Mouse (Mus musculus): ENCODE data around the gene Arvcf.

The Arvcf gene

DNA sequence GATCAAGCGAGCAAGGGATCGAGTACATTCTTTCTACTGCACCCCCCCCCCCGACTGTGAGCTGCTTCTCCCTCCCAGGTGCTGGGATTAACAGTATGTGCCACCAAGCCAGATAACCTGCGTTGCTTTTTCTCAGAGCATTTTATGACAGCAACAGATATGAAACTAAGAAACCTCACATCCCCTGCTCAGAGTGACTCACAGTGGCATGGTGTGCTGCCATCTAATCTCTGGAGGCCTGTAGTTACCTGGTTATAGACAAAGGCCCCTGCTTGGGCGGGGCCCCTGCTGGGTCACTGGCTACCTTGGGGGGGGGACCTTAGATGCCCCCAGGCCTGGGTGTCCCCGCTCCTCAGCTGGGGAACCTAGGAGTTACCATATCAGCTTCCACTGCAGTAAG, 10.0 kb downstream of the Arvcf start:
- no peak for DNase-seq

DNA sequence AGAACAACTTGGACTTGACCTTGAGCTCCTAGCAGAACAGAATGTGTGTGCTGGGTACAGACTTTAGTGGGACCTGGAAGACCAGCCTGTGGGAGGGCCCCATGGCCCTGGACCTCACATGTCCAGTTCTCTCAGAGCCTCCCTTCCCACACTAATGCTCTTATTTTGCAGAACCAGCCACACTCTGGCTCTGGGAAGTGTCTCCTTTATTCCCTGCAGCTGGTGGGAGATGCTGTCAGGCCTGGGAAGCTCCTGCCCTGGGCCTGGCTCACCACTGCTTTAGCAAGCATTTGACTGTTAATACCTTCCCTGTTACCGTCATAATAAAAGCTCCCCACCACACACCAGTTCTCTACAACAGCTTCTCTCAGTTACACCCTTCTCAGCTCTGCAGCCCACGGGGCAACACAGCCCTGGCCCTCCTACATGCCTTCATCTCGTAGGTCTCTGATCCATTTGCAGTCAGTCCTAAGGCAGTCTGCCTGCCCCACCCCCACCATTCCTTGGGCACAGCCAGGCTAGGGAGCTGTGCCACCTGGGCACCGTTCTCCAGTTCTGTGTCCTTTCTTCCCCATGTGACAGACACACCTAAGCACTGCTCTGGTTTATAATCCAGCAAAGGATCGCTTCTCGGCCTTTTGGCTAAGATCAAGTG, 12.3 kb downstream of the Arvcf start:
- no peak for DNase-seq

DNA sequence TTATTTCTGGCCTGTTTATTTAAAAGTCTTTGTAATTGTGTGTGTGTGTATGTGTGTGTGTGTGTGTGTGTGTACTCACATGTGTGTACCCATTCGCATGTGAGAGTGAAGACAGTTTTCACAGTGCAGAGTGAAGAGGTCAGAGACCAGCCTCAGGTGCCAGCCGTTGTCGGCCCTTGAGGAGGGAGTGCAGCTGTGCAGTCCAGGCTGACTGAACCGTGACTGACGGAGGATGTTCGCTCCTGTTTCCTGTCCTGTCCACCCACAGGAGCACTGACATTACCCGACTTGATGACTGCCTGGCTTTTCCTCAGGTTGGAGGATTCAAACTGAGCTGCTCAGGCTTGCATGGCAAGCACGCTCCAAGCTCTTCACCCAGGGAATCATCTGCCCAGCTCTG, 15.0 kb downstream of the Arvcf start:
- DNase-seq = no peak

DNA sequence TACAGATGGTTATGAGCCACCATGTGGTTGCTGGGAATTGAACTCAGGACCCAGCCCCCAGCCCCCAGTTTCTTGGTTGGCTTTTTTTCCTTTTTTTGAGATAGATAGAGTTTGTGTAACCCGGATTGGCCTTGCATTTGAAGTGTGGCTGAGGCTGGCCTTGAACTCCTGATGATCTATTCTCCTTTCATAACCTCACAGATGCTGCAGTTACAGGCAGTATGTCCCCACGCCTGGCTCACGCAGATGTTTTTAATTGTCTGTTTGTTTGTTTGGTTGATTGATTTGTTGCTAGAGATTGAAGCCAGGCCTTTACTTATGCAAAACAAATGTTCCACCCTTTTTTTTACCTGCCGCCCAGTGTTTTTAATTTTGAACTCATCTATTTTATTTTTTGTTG, 18.9 kb downstream of the Arvcf start:
- no peak for DNase-seq

DNA sequence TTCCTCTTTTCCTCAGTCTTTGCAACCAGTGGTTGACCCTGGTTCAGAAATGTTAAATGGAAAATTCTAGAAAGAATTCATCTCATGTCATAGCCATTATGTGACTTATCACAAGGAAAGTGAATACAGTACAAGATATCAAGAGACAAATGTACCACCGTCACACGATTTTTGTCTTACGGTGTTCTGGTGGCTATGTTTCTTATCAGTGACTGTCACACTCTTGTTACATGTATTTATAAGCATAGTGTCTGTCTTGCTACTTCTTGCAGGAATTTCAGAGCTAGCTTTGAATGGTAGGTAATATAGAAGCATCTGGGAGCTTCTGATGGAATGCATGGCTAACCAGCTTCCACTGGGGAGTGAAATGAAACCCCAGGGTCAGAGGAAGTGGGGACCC, 22.2 kb downstream of the Arvcf start:
- no peak for DNase-seq

DNA sequence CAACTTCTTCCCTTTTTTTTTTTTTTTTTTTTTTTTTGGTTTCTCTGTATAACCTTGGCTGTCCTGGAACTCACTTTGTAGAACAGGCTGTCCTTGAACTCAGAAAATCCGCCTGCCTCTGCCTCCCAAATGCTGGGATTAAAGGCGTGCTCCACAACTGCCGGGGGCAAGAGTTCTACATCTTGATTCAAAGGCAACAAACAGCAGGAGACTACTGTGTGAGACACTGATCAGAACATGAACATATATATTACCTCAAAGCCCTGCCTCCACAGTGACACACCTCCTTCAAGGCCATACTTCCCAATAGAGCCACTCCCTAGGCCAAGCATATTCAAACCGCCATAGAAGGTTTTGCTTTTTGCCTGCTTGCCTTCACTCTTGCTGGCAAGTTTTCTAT, 25.6 kb downstream of the Arvcf start:
- DNase-seq = no peak

DNA sequence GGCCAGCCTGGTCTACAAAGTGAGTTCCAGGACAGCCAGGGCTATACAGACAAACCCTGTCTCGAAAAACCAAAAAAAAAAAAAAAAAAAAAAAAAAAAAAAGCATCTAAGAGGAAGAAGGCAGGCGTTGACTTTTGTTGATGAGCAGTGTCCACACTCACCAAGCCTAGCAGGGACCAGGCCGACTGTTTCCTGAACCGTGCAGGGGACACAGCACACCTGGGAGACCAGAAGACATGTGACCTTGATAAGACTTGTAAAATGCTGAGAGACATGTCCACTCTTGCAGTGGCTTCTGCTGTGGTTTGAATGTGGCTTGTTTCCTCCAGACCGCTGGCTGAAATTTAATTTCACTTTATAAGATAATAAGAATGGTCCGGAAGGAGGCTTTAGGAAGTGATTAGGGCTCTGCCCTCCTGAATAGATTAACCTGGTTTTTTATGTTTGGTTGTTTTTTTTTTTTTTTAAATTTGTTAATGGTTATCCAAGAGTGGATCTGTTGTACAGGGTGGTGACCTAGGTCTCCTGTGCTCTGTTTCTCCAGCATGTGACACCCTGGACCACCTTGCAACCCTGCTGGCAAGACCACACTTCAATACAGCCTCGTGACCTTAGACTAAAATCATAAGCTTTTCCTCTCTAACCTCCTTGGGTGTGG, 28.4 kb downstream of the Arvcf start:
- no peak for DNase-seq

DNA sequence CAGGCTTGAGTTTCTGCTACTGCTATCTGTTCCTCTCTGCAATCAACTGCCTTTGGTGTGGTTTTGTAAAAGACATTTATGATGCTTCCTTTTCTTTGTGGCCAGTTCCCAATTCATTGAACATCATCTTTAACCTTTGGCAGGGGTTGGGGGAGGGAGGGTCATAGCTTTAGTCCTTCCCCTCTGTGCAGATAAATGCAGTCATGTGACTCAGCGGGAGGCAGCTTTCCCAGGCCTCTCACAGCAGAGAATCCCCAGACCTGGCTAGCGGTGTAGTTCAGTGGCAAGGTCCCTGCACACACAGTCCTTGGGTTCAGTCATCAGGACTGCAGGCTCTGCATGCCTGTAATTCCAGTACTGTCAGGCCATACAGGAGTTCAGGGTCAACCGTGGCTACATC, 29.2 kb downstream of the Arvcf start:
- DNase-seq = no peak

DNA sequence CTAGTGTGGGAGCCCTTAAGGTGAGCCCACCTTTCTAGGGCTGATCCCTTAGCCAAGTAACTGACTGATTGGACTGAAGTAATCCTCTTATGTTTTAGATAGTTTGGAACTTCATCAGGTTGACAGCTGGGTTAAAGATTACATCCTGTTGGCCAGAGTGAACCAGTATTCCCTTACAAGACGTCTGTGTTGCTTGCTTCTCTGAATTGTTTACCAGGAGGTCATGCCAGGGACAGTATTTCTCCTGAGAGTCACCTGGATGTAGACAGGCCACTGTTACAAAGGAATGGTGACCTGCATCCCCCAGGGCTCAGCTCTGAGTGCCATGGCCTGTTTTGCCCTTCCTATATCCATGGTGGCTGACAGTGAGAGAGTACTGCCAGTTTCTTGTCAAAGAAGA, 30.5 kb downstream of the Arvcf start:
- no peak for DNase-seq

DNA sequence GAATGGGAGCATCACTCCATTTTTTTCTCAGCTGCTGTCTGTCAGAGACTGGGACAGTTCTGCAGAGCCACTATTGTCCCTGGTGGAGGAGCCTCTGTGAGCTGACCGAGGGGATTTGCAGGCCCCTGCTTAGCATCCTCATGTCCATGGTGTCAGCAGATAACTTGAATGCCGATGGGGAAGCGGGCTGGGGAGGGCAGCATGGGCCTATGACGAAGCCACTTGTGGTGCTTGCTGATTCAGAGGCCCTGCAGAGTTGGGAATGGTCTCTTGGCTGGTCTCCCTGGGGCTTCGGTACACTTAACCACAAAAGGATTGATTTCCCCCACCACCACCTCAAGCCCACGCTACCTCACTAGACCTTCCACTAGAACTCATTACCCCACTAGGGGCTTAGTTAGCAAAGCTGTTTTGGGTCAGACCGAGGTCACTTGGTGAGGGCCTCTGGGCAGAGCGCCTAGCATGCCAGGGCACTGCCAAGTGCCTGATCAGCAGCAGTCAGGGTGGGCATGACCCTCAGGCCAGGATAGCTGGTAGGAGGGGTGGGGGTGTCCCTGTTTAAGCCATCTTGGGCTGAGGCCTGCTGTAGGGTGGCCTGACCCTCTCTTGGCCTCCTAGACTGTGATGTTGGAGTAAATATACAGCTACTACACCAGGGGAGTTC, 31.5 kb downstream of the Arvcf start:
- DNase-seq = no peak

DNA sequence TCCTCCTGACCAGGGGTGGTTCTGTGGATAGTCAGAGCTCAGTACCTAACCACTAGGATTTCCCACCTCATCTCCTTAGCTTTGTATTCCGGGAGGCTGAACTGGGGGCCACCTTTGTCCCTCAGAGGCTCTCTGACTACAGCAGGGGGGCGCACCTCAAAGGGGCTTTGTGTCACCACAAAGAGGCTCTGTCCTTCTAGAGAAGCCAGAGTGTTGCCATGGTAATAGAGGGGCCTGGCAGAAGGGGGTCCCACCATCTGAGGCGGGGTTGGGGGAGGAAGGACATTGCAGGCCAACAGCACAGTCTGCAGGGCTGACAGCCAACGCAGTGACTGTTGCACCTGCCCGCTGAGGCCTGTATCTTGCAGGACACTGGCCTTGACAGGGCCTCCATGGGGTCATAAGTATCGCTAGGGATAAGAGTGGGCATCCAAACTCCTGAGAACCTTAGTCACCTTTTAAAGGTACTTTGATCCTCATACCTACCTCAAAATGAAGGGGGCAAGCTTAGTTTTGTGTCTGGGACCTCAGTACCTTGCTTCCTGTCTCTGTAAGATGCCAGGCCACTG, 32.6 kb downstream of the Arvcf start:
- no peak for DNase-seq

DNA sequence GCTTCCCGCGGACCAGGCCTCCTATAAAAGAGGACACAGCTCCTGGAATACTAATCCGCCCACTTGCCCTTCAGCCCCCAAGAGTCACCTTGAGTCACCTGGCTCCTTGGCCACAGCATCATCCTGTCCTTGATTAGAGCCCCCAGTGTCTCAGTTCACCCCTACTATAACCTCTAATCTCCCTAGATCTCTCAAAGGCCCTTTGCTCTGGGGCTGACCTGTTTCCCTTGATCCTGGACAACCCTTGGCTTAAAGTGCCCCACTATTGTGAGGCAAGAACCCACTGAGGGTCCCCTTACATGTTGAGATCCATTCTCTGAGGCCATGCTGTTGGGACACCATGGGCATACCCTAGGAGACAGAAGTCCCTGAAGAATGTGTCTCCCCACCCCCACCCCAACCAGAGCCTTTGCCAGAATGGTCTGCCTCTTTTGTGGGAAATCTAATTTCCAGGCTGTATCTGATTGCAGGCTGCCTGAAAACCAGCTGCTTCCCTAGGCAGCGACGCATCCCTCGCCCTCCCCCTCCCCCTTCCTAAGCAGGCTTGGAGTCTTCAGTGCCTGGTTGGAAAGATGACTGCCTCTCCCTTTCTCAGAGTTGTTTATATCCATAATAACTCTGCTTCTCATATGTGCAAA, 33.8 kb downstream of the Arvcf start:
- DNase-seq = no peak

DNA sequence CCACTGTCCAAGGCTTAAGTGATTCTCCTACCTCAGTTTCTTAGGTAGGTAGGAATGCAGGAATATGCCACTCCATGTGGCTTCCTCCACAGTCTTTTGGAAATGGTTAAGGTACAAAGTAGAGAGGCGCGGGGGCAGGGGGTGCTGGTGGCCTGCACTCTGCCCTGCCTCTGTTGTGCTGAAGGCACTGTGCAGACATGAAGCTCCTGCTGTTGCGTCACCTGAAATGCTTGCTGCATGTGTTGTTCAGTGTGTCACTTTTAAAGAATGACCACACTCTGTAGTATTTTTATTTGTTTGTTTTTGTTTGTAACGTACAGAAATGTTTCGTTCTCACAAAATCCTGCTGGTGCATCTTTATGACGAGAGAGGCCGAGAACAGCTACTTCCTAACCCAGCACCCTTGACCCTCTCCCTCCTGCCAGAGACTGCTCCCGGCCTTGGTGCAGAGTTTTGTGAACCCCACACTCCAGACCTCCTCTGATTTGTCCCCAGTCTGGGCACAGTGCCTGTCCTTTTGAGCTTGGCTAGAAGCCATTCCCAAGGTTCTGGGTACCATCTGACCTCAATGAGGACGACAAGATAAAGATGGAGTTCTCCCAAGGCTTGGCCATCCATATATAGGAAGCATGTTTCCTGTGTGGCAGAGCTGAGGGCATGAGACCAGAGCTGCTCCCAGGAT, 35.2 kb downstream of the Arvcf start:
- no peak for DNase-seq

DNA sequence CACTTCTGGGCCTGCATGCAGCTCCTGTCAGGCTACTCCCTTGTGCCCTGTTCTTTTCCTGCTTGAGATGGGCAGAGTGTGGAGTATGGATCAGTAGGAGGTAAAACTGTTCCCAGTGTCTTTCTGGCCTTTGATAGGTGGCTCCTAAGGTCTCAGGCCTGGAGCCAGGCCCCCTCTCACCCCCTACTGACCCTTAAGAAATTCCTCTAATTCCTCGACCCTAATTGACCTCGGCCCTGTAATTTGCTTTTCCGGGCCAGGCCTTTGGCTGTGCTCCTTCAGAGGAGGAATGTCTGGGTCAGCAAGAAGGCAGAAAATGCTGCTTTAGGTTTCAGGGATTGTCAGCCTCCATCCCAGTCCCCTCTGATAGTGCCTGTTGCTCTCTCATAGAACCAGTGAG, 35.8 kb downstream of the Arvcf start:
- no peak for DNase-seq

DNA sequence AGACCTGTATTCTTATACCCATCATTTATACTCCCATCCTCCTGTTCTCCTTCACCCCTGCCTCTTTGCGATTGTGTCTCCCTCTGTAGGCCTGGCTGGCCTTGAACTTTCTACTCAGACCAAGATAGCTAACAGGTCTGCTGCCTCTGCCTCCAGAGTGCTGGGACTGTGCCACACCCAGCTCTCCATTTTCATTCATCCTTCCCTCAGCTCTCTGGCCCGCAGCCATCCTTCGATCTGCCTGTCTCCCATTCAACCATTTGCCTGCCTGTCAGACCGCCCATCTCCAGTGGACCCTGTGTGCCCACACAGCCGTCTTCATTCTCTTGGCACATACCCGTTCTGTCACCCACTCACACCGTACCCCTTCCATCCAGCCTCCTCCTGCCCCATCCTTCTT, 36.2 kb downstream of the Arvcf start:
- DNase-seq = no peak

DNA sequence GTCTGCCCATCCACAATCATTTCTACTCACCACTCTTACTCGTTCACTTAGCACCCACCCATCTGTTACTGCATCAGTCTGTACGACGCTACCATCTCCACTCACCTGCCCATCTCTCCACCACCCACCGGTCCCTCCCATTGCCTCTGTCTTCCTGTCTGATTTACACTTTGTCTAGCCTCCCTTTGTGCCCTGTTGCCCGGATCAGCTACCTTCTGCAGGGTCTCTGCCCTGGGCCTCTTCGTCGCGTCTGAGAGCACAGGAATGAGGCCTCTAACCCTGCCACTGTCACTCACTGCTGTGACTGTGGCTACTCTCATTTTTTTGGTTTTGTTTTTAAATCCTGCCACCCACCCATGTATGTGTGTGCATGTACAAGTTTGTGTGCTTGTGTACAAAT, 36.7 kb downstream of the Arvcf start:
- DNase-seq = no peak

DNA sequence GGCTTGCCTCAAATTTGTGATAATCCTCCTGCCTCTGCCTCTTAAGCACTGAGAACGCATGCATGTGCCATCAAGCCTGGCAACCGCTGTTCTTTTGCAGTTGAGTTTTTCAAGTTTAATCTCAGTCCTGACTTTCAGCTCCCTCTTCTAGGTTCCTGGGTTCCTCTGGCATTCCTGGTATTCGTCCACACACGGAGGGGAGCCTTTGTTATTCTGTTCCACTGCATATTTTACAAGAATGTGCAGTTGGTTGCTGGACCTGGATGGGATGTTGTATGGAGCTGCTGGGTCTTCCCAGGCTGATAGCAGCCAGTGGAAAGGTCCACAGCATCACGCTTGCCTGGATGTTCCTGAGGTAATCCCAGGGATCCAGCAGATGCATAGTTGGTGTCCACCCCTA, 37.4 kb downstream of the Arvcf start:
- no peak for DNase-seq

DNA sequence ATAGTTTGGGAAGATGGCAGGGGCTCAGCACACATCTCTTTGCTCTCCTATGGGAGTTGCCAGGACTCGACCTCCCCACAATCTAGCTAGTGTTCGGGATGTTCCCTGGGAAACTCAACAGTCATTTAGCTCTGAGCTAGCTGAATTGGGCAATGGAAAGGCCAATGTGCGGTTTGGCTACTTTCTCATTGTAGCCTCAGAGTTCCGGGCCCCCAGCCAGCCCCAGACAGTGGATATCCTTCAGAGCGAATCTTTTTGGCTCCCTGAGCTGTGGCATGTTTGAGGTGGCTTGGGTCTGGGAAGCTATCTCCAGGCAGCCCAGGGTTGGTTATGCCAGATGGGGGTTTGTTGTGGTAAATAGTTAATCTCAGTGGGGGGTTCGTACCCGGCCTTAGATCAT, 38.5 kb downstream of the Arvcf start:
- no peak for DNase-seq

DNA sequence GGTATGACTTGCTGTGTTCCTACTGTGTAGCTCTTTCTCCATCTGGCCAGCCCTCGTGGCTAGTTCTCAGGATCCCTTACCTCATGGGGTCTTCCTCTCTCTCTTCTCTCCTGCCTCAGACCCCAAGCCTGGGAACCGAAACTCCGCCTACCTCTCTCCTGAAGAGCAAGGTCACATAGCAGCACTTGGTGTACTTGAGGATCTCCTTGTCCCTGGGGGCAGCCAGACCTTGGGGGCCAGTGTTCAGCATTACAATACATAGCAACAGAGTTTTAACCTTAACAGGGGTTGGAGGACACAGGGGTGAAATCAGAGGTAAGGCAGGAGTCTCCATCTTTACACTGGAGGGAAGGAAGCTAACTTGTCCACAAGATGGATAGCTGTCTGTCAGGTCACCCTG, 39.0 kb downstream of the Arvcf start:
- no peak for DNase-seq

DNA sequence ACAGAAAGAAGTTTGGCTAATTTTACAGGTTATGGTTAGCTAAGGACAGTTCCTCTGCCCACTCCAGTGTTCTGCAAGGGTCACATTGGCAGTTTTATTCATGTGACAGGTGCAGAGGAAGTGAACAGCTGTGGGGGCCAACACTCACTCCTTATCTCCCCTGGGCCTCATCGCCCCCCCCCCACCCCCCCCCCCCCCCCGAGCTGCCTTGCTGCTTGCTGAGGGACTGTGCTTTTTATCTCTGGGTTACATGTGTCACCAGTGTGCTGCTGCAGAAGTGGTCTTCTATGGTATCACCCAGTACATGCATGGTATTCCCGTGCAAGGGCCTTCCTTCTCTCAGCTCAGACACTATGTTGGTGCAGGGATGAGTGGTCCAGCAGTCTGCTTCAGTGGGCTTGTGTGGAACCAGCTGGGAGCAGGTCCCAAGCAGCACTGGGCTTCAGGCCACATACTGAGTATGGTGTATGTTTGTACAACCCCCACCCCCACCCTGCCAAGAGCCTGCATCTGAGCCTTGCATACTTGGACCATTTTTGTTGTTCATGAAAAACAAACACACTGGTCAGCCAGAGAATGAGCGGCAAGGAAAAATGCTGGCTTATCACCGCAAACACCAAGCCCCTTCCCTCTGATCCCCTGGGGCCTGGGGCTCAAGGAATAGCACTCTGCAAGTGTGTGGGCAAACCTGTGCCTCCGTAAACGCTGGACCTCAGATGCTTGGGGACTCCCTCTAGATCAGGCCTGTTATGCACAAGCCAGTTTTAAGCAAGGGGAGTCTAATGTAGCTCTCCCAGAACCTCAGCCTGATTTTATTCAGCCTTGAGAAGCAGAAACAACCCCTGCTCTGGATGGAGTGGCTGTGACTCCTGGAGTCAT, 40.0 kb downstream of the Arvcf start:
- no peak for DNase-seq

DNA sequence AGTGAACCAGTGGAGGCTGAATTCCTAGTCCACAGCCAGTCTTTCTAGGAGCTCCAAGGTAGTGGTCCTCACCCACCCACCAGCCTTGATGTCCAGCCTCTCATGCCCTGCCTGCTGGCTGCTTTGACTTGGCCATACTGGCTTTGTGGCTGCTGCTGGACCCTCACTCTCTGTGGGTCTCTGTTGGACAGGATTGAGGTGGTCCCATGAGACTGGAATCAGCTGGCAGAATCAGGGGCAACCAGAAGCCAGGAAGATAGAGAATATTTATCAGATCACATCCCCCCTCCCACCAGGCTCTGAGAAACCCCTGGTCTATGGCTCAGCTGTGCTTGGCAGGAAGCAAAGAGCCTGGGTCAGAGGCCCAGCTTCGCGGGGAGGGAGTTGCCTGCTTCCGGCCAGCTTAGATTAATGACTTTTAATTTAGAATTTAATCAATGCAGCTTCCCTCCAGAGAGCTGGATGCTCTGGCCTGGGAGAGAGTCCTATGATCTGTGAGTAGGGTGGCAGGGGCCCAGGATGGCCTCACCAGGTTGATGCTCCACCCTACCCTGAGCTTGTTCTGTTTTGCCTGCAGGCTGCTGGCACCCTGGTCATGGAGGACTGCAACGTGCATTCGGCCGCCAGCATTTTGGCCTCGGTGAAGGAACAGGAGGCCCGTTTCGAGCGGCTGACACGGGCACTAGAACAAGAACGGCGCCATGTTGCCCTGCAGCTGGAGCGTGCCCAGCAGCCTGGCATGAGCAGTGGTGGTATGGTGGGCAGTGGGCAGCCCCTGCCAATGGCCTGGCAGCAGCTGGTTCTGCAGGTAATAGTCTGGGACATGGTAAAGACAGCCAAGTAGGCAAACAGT, 40.8 kb downstream of the Arvcf start:
- DNase-seq = no peak
